Mouse (Mus musculus) embryonic facial prominence, embryonic 14.5 days (tissue): ENCODE measurements around the gene Atl1. TPM values are rescaled to one million over a fixed set of nuclear protein-coding genes. Genes with fewer than 3 reads are reported as not detected.
A peak's percentile ranks its signal among the peaks of the same experiment; 100 is the strongest.

Source experiments
- ATAC-seq: fragments of 200-750 bp; cut with Nextera tagmentation; 2 replicates; pipeline ENCODE4 v1.8.0; 2017; ENCODE audit warnings: low read depth, moderate number of reproducible peaks, moderate TSS enrichment
- DNase-seq: peaks from one replicate; pipeline ENCODE4 v3.0.0-alpha.2; 2015; ENCODE audit warnings: low spot score
- H3K27ac ChIP-seq: fragments of 300-500 bp; sonication (generic); replicated peaks from 2 replicates; pipeline ENCODE4 v1.5.1; 2014; ENCODE audit warnings: low read depth, mild to moderate bottlenecking, low read length, moderate library complexity
- H3K27me3 ChIP-seq: fragments of 300-500 bp; sonication (generic); replicated peaks from 2 replicates; pipeline ENCODE4 v1.6.1; 2014; ENCODE audit warnings: low read length; ENCODE audit not compliant: control insufficient read depth, insufficient read depth
- H3K36me3 ChIP-seq: fragments of 300-500 bp; sonication (generic); 2 replicates; pipeline ENCODE4 v1.6.1; 2014; ENCODE audit warnings: low read length, mixed read lengths; ENCODE audit not compliant: control insufficient read depth, insufficient read depth
- H3K4me1 ChIP-seq: fragments of 300-500 bp; sonication (generic); 2 replicates; pipeline ENCODE4 v1.6.1; 2014; ENCODE audit warnings: antibody characterized with exemption, low read length; ENCODE audit not compliant: control insufficient read depth, insufficient read depth
- H3K4me2 ChIP-seq: fragments of 300-500 bp; sonication (generic); 2 replicates; pipeline ENCODE4 v1.6.1; 2014; ENCODE audit warnings: low read depth, mild to moderate bottlenecking, low read length, moderate library complexity, mixed read lengths
- H3K4me3 ChIP-seq: fragments of 300-500 bp; sonication (generic); 2 replicates; pipeline ENCODE4 v1.5.1; 2014; ENCODE audit warnings: low read depth, mild to moderate bottlenecking, low read length
- H3K9ac ChIP-seq: fragments of 300-500 bp; sonication (generic); 2 replicates; pipeline ENCODE4 v1.6.1; 2014; ENCODE audit warnings: low read depth, mild to moderate bottlenecking, low read length, moderate library complexity, mixed read lengths
- H3K9me3 ChIP-seq: fragments of 300-500 bp; sonication (generic); 2 replicates; pipeline ENCODE4 v1.6.1; 2016; ENCODE audit warnings: low read length; ENCODE audit not compliant: control insufficient read depth
- WGBS: fragments of 180-500 bp; shearing (Covaris S2); extraction: QIAGEN DNeasy Blood & Tissue Kit; methylation state at CpG from one replicate; pipeline ENCODE4 v1.1.7; 2014; 5-methylcytosine and 5-hydroxymethylcytosine counted together
- polyA plus RNA-seq: library from polyadenylated mRNA; unstranded; fragments of >200 nt; fragmentation: Nextera tagmentation; extraction: Ambion mirVana; gene quantifications from 2 replicates; pipeline ENCODE4 v1.2.1, GENCODE M21; 2014

The Atl1 gene
- polyA plus RNA-seq, 1 experiment from 2014 or later = 8.5 TPM

- ATAC-seq (no peak), DNase-seq (no peak)
- Histone ChIP-seq H3K4me1 (no peaks in the 10 kb centered on the region), H3K27ac (no peak overlapping the region), H3K4me3 (no peak overlapping the region), H3K9me3 (no peaks in the 10 kb centered on the region), H3K4me2 (no peak overlapping the region), H3K9ac (no peak overlapping the region), H3K36me3 (peaks cover 81% of the 10 kb centered on the region), H3K27me3 (no peaks in the 10 kb centered on the region)
- WGBS = 89% methylated on average over 6 of the region's 6 CpGs
Observed at GRCm38 (mm10) chr12:69967112-69967511, 74.7 kb downstream of the Atl1 start.

GRCm38 (mm10) chr12:69968154-69968553 is 75.7 kb downstream of the Atl1 start:
- peaks cover 80% of the 10 kb centered on the region for H3K36me3 ChIP-seq
- H3K9ac ChIP-seq = no peak overlapping the region
- no peak overlapping the region for H3K27ac ChIP-seq
- no peak overlapping the region for H3K4me2 ChIP-seq
- peak; percentile 79 for ATAC-seq
- DNase-seq = peak; percentile 62
- H3K4me1 ChIP-seq = no peaks in the 10 kb centered on the region
- no peak overlapping the region for H3K4me3 ChIP-seq
- no peaks in the 10 kb centered on the region for H3K9me3 ChIP-seq
- WGBS = 58% methylated on average over 5 of the region's 5 CpGs
- H3K27me3 ChIP-seq = no peaks in the 10 kb centered on the region

GRCm38 (mm10) chr12:69973666-69974065 is 81.3 kb downstream of the Atl1 start:
- Histone ChIP-seq H3K9ac (no peak overlapping the region), H3K27ac (no peak overlapping the region), H3K4me2 (no peak overlapping the region), H3K36me3 (peaks cover 65% of the 10 kb centered on the region), H3K9me3 (no peaks in the 10 kb centered on the region), H3K27me3 (no peaks in the 10 kb centered on the region), H3K4me3 (no peak overlapping the region), H3K4me1 (no peaks in the 10 kb centered on the region)
- peak; percentile 73; the same call in 1 of the 2 replicates for ATAC-seq
- DNase-seq = peak; percentile 39

GRCm38 (mm10) chr12:69976688-69977087 is 84.3 kb downstream of the Atl1 start:
- ATAC-seq (no peak), DNase-seq (no peak)
- Histone ChIP-seq H3K4me3 (no peak overlapping the region), H3K36me3 (peaks cover 54% of the 10 kb centered on the region), H3K9me3 (no peaks in the 10 kb centered on the region), H3K27me3 (no peaks in the 10 kb centered on the region), H3K4me1 (no peaks in the 10 kb centered on the region), H3K9ac (no peak overlapping the region), H3K27ac (no peak overlapping the region), H3K4me2 (no peak overlapping the region)
- 84% methylated on average over 6 of the region's 6 CpGs for WGBS

- peak; percentile 50; the same call in 1 of the 2 replicates for ATAC-seq
- Histone ChIP-seq H3K27me3 (no peaks in the 10 kb centered on the region), H3K9me3 (no peaks in the 10 kb centered on the region), H3K9ac (no peak overlapping the region), H3K4me1 (no peaks in the 10 kb centered on the region), H3K4me2 (no peak overlapping the region), H3K36me3 (peaks cover 54% of the 10 kb centered on the region), H3K27ac (no peak overlapping the region), H3K4me3 (no peak overlapping the region)
- DNase-seq = peak; percentile 45
- WGBS = 68% methylated on average over 9 of the region's 9 CpGs
Observed at GRCm38 (mm10) chr12:69977376-69977998, 85.1 kb downstream of the Atl1 start.

- no peak overlapping the region for H3K9ac ChIP-seq
- peaks cover 46% of the 10 kb centered on the region for H3K36me3 ChIP-seq
- ATAC-seq (no peak), DNase-seq (no peak)
- H3K4me1 ChIP-seq = peaks cover 11% of the 10 kb centered on the region
- H3K4me2 ChIP-seq = no peak overlapping the region
- H3K9me3 ChIP-seq = no peaks in the 10 kb centered on the region
- no peak overlapping the region for H3K27ac ChIP-seq
- no peak overlapping the region for H3K4me3 ChIP-seq
- 72% methylated on average over 5 of the region's 5 CpGs for WGBS
- H3K27me3 ChIP-seq = no peaks in the 10 kb centered on the region
Observed at GRCm38 (mm10) chr12:69982874-69983273, 90.5 kb downstream of the Atl1 start.

- H3K9me3 ChIP-seq = no peaks in the 10 kb centered on the region
- H3K9ac ChIP-seq = peak overlapping the region; percentile 96
- peaks cover 31% of the 10 kb centered on the region for H3K36me3 ChIP-seq
- peak overlapping the region; percentile 90 for H3K4me3 ChIP-seq
- peak overlapping the region; percentile 34; the same call in 1 of the 2 replicates for H3K27ac ChIP-seq
- ATAC-seq (no peak), DNase-seq (no peak)
- 27% methylated on average over 4 of the region's 4 CpGs for WGBS
- H3K4me2 ChIP-seq = peak overlapping the region; percentile 71
- peaks cover 11% of the 10 kb centered on the region for H3K4me1 ChIP-seq
- H3K27me3 ChIP-seq = no peaks in the 10 kb centered on the region
Observed at GRCm38 (mm10) chr12:69985546-69985945, 93.1 kb downstream of the Atl1 start.

GRCm38 (mm10) chr12:69986241-69986762 is 93.9 kb downstream of the Atl1 start:
- WGBS = under 1% methylated on average over 19 of the region's 36 CpGs

More at GRCm38 (mm10) chr12:69986241-69986762, 93.9 kb downstream of the Atl1 start:
- H3K9ac ChIP-seq = peak overlapping the region; percentile 96
- ATAC-seq (peak; percentile 63), DNase-seq (peak; percentile 61)
- peaks cover 31% of the 10 kb centered on the region for H3K36me3 ChIP-seq
- H3K4me1 ChIP-seq = peaks cover 11% of the 10 kb centered on the region
- no peaks in the 10 kb centered on the region for H3K27me3 ChIP-seq
- H3K27ac ChIP-seq = peak overlapping the region; percentile 95
- no peaks in the 10 kb centered on the region for H3K9me3 ChIP-seq
- peak overlapping the region; percentile 90 for H3K4me3 ChIP-seq
- H3K4me2 ChIP-seq = peak overlapping the region; percentile 71
